Mouse (Mus musculus): ENCODE measurements around the gene Cldn1. TPM values are rescaled to one million over a fixed set of nuclear protein-coding genes. Genes with fewer than 3 reads are reported as not detected.

The Cldn1 gene
- total RNA-seq, 4 experiments from 2014 or later = 10.3 to 12.0 (median 11.3) TPM

Other genes starting within 250 kb of the Cldn1 start
- not detected for gene Cldn16, start 91.3 kb upstream of the Cldn1 start, total RNA-seq (2022)
- not detected for gene Tmem207, start 154.9 kb upstream of the Cldn1 start, total RNA-seq (2022)
- gene Il1rap, start 209.9 kb upstream of the Cldn1 start, total RNA-seq (2022) = 1 to 10 TPM; 5.2 to 9.1 (median 6.7) TPM

Measured in adrenal gland, adult 8-10 months (tissue).